In the genomic region with DNA sequence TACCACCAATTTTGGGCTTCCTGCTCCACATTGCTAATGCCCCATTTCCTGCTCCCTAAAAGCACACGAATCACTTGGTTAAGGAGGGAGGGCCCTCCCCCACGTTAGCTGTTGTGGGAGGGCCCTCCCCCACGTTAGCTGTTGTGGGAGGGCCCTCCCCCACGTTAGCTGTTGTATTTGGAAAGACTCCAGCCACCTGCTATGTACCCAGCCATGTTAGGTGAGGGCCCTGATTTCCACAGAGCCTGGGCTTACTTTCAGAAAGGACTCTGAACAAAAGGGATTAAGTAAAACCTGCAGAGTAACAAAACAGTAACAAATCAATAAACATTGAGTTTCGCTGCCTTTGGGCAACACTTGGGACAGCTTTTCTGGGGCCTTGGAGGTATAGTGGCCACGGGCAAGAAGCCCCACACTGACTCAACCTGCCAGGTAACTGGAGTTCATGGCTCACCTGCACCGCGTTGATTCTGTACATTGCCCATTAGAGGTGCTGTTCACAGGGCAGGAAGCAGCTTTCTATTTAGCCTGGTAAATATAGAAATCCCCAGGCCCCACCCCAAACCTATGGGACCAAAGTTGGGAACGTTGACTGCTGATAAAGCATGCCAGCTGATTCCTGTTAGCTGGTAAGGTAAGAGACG, we compare ENCODE assay signal across 8 mouse cellular contexts.
DNase-seq lines count a peak whose midpoint lies in the region; ATAC-seq lines count a peak whose summit lies in the region.

No protein-coding gene starts in this region.

- ATAC-seq in forebrain, embryonic 13.5 days = 0 out of 2 replicates have a peak, but pooled peaks have one; percentile 24
- no peak for ATAC-seq in forebrain, embryonic 12.5 days (ENCODE audit: low FRiP score)
- ATAC-seq in intestine, embryonic 15.5 days = peak; percentile 66
- peak; percentile 63 for ATAC-seq in stomach, embryonic 15.5 days (ENCODE audit: insufficient read depth, low FRiP score, low read depth)

- 29% methylated on average over 10 of the region's 10 CpGs for WGBS in forebrain, embryonic 13.5 days
- 34% methylated on average over 10 of the region's 10 CpGs for WGBS in forebrain, embryonic 12.5 days
- WGBS in intestine, embryonic 15.5 days = 40% methylated on average over 10 of the region's 10 CpGs
- WGBS in stomach, embryonic 15.5 days = 31% methylated on average over 10 of the region's 10 CpGs

- H3K4me2 ChIP-seq in forebrain, embryonic 13.5 days = no peak overlapping the region
- H3K4me2 ChIP-seq in forebrain, embryonic 12.5 days = no peak overlapping the region
- H3K4me2 ChIP-seq in intestine, embryonic 15.5 days (replicated peaks) = no peak overlapping the region
- peak overlapping the region; percentile 15; the same call in 1 of the 2 replicates for H3K4me2 ChIP-seq in stomach, embryonic 15.5 days

- H3K27me3 ChIP-seq in forebrain, embryonic 13.5 days = no peaks in the 10 kb centered on the region
- H3K27me3 ChIP-seq in forebrain, embryonic 12.5 days = no peaks in the 10 kb centered on the region
- no peaks in the 10 kb centered on the region for H3K27me3 ChIP-seq in intestine, embryonic 15.5 days (replicated peaks)
- H3K27me3 ChIP-seq in stomach, embryonic 15.5 days (replicated peaks) = no peaks in the 10 kb centered on the region

- H3K4me3 ChIP-seq in forebrain, embryonic 13.5 days = no peak overlapping the region
- no peak overlapping the region for H3K4me3 ChIP-seq in forebrain, embryonic 12.5 days (replicated peaks)
- no peak overlapping the region for H3K4me3 ChIP-seq in intestine, embryonic 15.5 days (replicated peaks)
- no peak overlapping the region for H3K4me3 ChIP-seq in stomach, embryonic 15.5 days (replicated peaks)

- H3K9me3 ChIP-seq in forebrain, embryonic 13.5 days (replicated peaks) = no peaks in the 10 kb centered on the region
- no peaks in the 10 kb centered on the region for H3K9me3 ChIP-seq in forebrain, embryonic 12.5 days
- H3K9me3 ChIP-seq in intestine, embryonic 15.5 days = no peaks in the 10 kb centered on the region
- H3K9me3 ChIP-seq in stomach, embryonic 15.5 days = no peaks in the 10 kb centered on the region

- H3K36me3 ChIP-seq in forebrain, embryonic 13.5 days (ENCODE audit: poor library complexity, severe bottlenecking) = no peaks in the 10 kb centered on the region
- no peaks in the 10 kb centered on the region for H3K36me3 ChIP-seq in forebrain, embryonic 12.5 days (replicated peaks)
- H3K36me3 ChIP-seq in intestine, embryonic 15.5 days = no peaks in the 10 kb centered on the region
- H3K36me3 ChIP-seq in stomach, embryonic 15.5 days = no peaks in the 10 kb centered on the region; the same call in 1 of the 2 replicates

- DNase-seq in lung, postnatal 36 days = peak; percentile 49
- DNase-seq in lung, postnatal 25 days (ENCODE audit: low spot score) = no peak
- DNase-seq in left cerebral cortex, adult 9 months (ENCODE audit: low spot score in 2 of 2) = no peak
- DNase-seq in layer of hippocampus, adult 9-11 months = no peak

- no peak overlapping the region for H3K27ac ChIP-seq in forebrain, embryonic 13.5 days
- H3K27ac ChIP-seq in forebrain, embryonic 12.5 days = no peak overlapping the region
- peak overlapping the region; percentile 49 for H3K27ac ChIP-seq in intestine, embryonic 15.5 days
- H3K27ac ChIP-seq in stomach, embryonic 15.5 days = peak overlapping the region; percentile 84

- no peak overlapping the region for H3K9ac ChIP-seq in forebrain, embryonic 13.5 days
- no peak overlapping the region for H3K9ac ChIP-seq in forebrain, embryonic 12.5 days
- no peak overlapping the region for H3K9ac ChIP-seq in intestine, embryonic 15.5 days
- H3K9ac ChIP-seq in stomach, embryonic 15.5 days = no peak overlapping the region

- H3K4me1 ChIP-seq in forebrain, embryonic 13.5 days = peaks cover 20% of the 10 kb centered on the region
- peaks cover 13% of the 10 kb centered on the region for H3K4me1 ChIP-seq in forebrain, embryonic 12.5 days
- H3K4me1 ChIP-seq in intestine, embryonic 15.5 days (replicated peaks) = peaks cover 4% of the 10 kb centered on the region; the same call in 1 of the 2 replicates
- H3K4me1 ChIP-seq in stomach, embryonic 15.5 days = peaks cover 11% of the 10 kb centered on the region

Comparison
In these comparisons a context has a peak if more than half of its experiments do, and no peak if none do; other contexts are left out.
1. H3K27ac ChIP-seq: peak in intestine, embryonic 15.5 days (single experiment) and stomach, embryonic 15.5 days (single experiment); none in forebrain, embryonic 13.5 days (single experiment) and forebrain, embryonic 12.5 days (single experiment).